Mouse (Mus musculus) cerebellum, adult 2 months (tissue): Measurements from ENCODE around the gene Nsmce3.

Experiments used
- CTCF ChIP-seq: fragments of 200-500 bp; IDR thresholded peaks from 2 replicates; pipeline ENCODE4 v1.5.1; 2011; ENCODE audit warnings: low read depth, mild to moderate bottlenecking, control low read depth, low read length, moderate library complexity, borderline replicate concordance; ENCODE audit not compliant: insufficient read depth
- POLR2A ChIP-seq: fragments of 200-500 bp; IDR thresholded peaks from 2 replicates; pipeline ENCODE4 v1.6.1; 2011; ENCODE audit warnings: low read length, control low read depth, borderline replicate concordance; ENCODE audit not compliant: insufficient read depth

DNA sequence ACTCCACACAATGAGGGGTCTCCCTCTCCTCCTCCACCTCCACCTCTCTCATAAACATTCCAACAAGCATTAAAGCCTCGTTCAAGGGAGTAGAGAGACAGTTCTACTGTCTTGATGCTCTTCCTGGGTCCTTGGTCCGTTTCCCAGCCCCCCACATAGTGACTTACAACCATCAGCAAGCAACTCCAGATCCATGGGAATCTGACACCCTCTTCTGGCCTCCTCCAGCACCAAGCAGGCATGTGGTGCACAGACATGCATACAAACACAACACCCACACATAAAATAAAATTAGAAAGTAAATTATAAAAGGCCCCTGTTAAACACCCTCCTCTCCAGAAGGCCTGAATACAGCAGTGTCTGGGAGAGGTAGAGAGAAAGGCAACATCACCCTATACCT is 33.5 kb downstream of the Nsmce3 start:
- TF ChIP-seq CTCF (no peak), POLR2A (no peak)
